Mouse (Mus musculus): ENCODE measurements around the gene Adgre1.
A peak's percentile ranks its signal among the peaks of the same experiment; 100 is the strongest.

Gene Adgre1

GRCm38 (mm10) chr17:57358441-57358840, at the start of gene Adgre1:
Gene Adgre1 (plus strand): TSS chr17:57358691.
- no peak for DNase-seq

DNA sequence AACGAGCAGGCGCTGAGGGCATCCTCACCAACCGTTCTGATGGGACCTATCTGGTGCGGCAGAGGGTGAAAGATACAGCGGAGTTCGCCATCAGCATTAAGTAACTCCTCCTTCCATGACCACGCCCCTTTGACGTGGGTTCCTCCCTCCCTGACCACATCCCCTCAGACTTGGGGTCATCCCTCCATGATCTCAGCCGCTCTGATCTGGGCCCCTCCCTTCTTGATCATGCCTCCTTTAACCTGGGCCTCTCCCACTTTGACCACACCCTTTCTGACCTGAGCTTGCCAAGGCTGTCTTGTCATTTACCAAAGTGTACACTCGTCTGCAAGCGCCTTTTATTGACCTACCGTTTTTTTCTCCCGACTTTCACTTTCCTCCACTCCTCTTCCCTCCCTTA, 46.7 kb upstream of the Adgre1 start:
- no peak for DNase-seq

GRCm38 (mm10) chr17:57327615-57328014, 30.9 kb upstream of the Adgre1 start:
- no peak for DNase-seq

DNA sequence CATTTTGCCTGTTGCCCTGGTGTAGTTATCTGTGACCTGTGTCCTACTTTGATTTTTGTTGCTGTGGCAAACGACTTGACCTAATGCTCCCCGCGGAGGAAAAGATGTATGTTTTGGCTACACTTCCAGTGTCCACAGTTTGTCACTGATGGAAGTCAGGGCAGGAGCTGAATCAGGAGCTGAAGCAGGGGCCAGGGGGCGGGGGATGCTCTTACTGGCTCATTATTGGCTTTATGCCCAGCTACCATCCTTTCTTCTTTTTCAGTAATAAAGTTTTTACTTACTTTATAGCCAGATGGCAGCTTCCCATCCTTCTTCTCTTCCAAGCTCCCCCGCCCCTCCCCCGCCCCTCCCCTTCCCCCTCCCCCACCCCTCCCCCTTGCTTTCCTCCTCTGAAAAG, 29.5 kb upstream of the Adgre1 start:
- DNase-seq, result no peak

- no peak for DNase-seq
Measured at GRCm38 (mm10) chr17:57330993-57331392, 27.5 kb upstream of the Adgre1 start.

DNA sequence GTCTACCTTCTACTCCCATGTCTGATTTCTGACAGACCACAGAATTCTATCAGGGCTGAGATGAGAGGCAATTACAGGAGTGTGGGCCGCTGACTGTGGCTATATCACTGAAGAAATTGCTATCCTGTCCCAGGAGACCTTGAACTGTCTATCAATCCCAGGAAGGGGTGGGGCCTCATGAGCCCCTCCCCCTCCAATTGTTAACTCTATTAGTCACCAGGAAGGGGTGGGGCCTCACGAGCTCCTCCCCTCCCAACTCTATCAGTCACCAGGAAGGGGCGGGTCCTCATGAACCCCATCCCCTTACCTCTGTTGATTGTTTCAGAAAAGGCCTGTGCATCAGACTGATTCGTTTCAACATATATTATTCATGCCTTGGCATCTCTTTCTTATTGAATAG, 26.2 kb upstream of the Adgre1 start:
- DNase-seq, result peak; percentile 57 to 63

GRCm38 (mm10) chr17:57334001-57334760, 24.3 kb upstream of the Adgre1 start:
- no peak for DNase-seq

GRCm38 (mm10) chr17:57334761-57335150, 23.7 kb upstream of the Adgre1 start:
- peak; percentile 91 to 92 for DNase-seq

DNA sequence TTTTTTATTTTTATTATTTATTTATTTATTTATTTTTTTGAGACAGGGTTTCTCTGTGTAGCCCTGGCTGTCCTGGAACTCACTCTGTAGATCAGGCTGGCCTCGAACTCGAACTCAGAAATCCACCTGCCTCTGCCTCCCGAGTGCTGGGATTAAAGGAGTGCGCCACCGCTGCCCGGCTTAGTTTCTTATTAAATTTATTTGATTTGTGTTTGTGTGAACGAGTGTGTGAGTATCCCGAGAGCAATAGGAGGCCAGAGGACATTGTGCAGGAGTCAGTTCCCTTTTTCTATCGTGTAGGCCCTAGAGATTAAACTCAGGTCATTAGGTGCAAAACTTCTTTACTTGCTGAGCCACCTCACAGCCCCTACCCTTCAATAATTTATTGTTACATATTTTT, 23.3 kb upstream of the Adgre1 start:
- DNase-seq, result peak; percentile 49 to 57

DNA sequence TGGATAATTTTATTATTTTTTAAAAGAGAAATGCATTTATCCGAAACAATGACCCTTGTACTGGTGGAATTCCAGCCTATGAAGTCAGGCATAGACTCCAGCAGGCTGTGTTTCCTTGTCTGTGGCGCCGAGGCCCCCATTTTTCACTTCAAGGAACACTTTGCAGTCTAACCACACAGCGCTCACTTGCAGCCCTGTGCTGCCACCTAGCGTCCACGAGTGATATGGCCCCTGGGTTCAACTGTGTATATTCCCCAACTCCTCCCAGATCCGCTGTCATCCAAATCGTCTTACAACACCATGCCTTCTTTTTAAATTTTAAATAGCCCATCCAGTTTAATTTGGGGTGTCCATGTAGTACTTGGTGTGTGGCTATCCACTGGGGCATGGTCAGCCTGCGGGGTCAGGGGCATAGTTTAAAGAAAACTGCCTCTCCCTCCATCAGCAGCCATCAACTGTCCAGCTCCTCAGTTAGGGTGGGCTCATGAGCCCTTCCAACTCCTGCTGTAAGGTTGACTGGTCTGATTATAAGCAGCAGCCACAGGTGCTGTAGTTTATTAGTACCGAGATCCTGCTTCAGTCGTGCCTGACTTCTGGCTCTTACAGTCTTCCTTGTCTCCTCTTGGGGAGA, 22.7 kb upstream of the Adgre1 start:
- DNase-seq, result peak; percentile 93

DNA sequence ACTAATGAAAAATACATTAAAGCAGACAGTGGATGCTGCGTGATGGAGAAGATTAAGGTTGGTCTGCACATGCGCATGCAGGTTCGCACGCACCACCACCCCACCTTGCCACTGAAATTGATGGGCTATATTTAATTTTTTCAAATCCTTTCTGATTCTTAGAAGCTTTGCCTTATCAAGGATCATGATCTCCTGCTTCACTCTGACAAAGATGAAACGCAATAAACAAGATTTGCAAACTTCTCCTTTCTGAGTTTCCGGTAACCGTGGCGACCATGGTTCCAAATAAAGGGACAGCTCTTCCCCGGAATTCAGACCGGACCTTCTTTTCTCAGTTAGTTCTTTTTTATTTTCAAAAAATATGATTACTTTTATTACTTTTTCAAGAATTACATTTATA, 20.5 kb upstream of the Adgre1 start:
- peak; percentile 60 to 67 for DNase-seq

GRCm38 (mm10) chr17:57339298-57339697, 19.2 kb upstream of the Adgre1 start:
- no peak for DNase-seq

DNA sequence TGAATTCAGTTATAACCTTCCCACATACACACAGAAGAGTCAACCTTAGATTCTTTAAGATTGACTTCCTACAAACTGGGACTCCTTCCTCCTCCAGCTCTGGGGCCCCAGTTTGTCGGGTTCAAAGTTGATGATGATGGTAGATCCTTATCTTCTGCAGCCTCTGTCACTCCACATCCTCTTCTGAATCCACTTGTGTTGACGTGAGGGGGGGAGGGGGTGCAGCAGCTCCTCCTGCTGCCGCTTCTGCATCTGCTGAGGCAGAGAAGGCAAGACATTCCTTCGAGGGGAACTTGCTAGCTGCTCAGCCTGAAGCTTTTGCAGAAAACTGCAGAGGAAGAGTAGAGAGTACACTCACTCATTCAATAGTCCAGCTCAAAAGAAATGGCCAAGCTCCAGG, 16.9 kb upstream of the Adgre1 start:
- DNase-seq, result no peak

GRCm38 (mm10) chr17:57344029-57344707, 14.3 kb upstream of the Adgre1 start:
- DNase-seq, result peak; percentile 70 to 73

GRCm38 (mm10) chr17:57347017-57347416, 11.5 kb upstream of the Adgre1 start:
- DNase-seq, result peak; percentile 57 to 64

DNA sequence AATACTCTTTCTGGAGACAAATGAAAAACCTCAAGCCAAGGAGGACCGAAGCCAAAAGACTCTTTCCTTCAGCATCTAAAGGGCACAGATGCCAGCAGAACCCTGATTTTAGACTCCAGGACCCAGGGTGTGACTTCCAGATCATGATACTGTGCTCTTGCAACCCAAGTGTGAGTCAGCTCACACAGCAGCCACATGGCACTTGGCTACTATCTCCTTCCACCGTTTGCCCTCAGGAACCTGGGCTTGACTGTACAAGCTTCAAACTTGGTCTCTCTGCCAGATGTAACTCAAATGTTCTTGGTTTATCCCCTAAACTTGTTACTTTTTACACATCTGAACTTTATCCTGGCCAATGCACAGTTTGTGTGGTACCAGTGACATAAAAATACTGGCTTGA, 10.7 kb upstream of the Adgre1 start:
- DNase-seq, result no peak

DNA sequence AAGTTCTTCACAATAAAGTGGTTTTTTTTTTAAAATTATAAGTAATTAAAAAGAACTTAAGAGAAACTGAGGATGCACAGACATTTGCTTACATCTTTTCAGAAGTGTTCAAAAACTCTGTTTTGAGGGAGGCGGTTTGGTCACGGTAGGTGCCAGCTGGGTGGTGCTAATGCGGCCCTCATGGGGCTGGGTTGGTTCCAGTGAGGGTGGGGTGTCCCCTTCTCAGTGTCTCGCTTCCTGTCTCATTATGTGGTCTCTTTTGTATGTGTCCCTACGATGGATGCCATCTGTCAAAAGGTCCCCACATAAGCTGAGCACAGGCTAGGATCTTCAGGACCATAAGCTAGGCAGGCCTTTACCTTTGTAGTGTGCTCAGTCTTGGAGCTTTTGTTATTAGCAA, 9.4 kb upstream of the Adgre1 start:
- peak; percentile 71 to 73 for DNase-seq

DNA sequence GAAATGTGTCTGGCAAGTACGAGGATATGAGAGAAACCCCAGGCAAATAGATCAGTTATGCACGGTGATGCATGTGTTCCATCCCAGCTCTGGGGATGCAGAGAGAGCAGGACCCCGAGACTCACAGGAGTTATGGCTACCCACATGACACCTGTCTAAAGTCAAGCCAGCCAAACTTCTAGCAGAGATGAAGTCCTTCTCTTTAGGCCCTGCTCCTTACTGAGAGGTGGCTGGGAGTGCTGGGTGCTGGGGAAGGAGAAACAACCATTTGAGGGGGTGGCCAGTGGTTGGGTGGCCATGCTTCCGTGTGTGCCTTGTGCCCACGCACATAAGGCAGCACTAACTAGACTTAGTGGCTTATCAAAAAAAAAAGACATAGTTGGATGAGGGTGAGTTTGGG, 8.3 kb upstream of the Adgre1 start:
- no peak for DNase-seq

GRCm38 (mm10) chr17:57351107-57351506, 7.4 kb upstream of the Adgre1 start:
- DNase-seq, result no peak

DNA sequence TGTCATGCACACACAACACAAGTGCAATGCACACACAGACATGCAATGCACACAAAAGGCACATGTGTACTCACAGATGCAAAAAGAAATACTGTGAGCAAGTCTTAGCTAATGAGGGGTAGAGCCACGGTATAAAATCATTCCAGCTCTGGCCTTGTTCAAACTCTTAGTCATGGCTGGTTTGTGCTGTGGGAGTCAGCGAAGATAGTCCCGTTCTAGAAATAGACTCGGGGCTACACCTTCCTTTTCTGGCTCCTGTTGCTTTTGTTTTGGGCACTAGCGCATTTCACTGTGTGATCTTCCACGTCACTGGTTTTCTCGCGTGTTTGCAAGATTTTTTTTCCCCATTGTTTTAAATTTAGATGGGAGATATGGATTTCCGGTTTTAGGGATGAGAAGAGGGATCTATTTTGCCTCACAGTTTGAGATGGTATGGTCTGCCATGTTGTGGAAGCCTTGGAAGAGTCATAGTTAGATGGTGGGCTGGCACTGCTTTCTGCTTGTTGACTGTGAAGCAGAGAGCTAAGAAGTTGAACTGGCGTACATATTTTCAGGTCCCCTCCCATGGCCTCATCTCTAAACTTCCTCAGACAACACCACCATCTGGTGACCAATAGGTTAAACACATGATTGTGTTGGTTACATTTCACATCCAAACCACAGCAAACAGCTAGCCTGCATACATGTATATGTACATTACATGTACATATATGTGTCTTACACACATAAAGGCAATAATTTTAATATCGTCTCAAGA, 1.2 kb downstream of the Adgre1 start:
- peak in 1 of 2 experiments; percentile 26 for DNase-seq
